Mouse (Mus musculus) erythroblast, embryonic 14.5 days (primary cell): ENCODE results near the gene Magi2. TPM values are rescaled to one million over a fixed set of nuclear protein-coding genes. Genes with fewer than 3 reads are reported as not detected.

Source experiments
- H3K27me3 ChIP-seq: 2 replicates; pipeline ENCODE4 v1.6.1; 2012; ENCODE audit warnings: inconsistent platforms; ENCODE audit not compliant: control insufficient read depth
- H3K36me3 ChIP-seq: 2 replicates; pipeline ENCODE4 v1.6.1; 2012; ENCODE audit warnings: mild to moderate bottlenecking, inconsistent platforms; ENCODE audit not compliant: control insufficient read depth
- H3K4me1 ChIP-seq: 2 replicates; pipeline ENCODE4 v1.6.1; 2012; ENCODE audit warnings: inconsistent platforms; ENCODE audit not compliant: control insufficient read depth
- H3K4me3 ChIP-seq: replicated peaks from 2 replicates; pipeline ENCODE3; 2012; ENCODE audit warnings: moderate library complexity, mild to moderate bottlenecking, inconsistent platforms
- H3K9me3 ChIP-seq: 2 replicates; pipeline ENCODE4 v1.6.1; 2012; ENCODE audit warnings: low read length, inconsistent platforms, mixed read lengths; ENCODE audit not compliant: control insufficient read depth
- GATA1 ChIP-seq: IDR thresholded peaks from 2 replicates; pipeline ENCODE4 v1.6.1; 2012; ENCODE audit warnings: low read length, inconsistent platforms, mixed read lengths
- TAL1 ChIP-seq: IDR thresholded peaks from 3 replicates; pipeline ENCODE4 v1.6.1; 2012; ENCODE audit warnings: low read length, inconsistent platforms, mixed read lengths
- polyA plus RNA-seq: library from polyadenylated mRNA; stranded (reverse); fragments of >175 nt; gene quantifications from 2 replicates; pipeline ENCODE4 v1.2.3, GENCODE M21; 2012

Gene Magi2
- polyA plus RNA-seq, 1 experiment = not detected

DNA sequence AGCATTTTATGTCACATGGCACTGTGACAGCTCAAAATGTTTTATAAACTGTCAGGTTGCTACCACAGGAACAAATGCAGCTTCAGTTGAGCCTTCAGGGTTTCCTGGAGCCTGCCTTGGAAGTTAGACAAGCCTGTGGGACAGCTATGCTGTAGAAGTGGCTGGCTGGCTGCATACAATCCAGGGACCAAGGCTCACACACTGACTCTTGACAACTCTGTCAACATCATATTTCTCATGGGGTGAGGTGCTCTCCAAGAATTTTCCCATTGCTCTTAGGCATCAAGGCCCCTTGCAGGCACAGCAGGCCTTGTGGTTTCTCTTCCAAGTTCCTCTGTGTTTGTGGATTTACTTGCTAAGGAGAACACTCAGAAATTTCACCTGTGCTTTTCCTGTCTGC lies 1107.7 kb downstream of the Magi2 start:
- no peaks in the 10 kb centered on the region for H3K4me1 ChIP-seq
- TF ChIP-seq TAL1 (no peak), GATA1 (no peak)

DNA sequence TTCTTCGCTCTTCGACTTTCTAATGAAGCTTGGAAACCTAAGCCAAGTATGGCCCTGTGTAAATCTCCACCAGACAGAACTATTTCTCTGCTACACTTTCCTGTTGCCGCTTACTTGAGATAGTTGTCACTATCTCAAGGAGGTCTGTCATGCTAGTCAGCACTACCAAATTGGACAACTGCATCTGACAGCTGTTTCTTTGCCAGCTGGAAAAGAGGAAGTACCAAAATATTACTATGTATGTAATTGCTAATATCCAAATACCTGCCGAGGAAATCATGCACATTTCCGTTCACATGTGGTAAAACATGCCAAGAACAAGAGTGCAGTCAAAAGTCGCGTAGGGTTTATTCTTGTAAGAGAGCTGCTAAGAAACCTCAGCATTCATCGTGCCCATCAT lies 1126.1 kb downstream of the Magi2 start:
- H3K36me3 ChIP-seq = no peaks in the 10 kb centered on the region
- no peaks in the 10 kb centered on the region for H3K4me1 ChIP-seq
- H3K9me3 ChIP-seq = no peaks in the 10 kb centered on the region
- TF ChIP-seq TAL1 (no peak), GATA1 (no peak)
- H3K4me3 ChIP-seq = no peak overlapping the region
- no peaks in the 10 kb centered on the region for H3K27me3 ChIP-seq

More for the DNA sequence above, 1107.7 kb downstream of the Magi2 start:
- Histone ChIP-seq H3K9me3 (no peaks in the 10 kb centered on the region), H3K27me3 (no peaks in the 10 kb centered on the region), H3K36me3 (no peaks in the 10 kb centered on the region), H3K4me3 (no peak overlapping the region)

DNA sequence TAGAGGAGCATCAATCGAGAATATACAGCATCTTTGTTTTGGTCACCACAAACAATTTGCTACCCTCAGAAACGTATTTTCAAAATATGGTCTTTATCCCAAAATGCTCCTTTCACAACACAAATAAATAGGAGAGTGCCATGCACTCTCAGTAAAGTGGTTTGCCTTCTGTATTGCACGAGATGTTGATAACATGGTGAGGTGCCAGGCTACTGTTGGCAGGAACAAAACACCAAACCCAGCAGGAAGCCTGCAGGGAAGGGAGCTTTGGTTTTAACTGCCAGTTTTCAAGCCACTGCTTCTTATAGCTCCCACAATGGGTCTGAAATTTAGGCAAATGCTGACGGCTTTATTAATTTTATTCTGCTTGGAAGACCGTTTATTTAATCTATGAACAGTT lies 1131.6 kb downstream of the Magi2 start:
- no peaks in the 10 kb centered on the region for H3K27me3 ChIP-seq
- H3K4me3 ChIP-seq = no peak overlapping the region
- no peaks in the 10 kb centered on the region for H3K4me1 ChIP-seq
- TF ChIP-seq TAL1 (no peak), GATA1 (no peak)
- H3K9me3 ChIP-seq = no peaks in the 10 kb centered on the region
- no peaks in the 10 kb centered on the region for H3K36me3 ChIP-seq

DNA sequence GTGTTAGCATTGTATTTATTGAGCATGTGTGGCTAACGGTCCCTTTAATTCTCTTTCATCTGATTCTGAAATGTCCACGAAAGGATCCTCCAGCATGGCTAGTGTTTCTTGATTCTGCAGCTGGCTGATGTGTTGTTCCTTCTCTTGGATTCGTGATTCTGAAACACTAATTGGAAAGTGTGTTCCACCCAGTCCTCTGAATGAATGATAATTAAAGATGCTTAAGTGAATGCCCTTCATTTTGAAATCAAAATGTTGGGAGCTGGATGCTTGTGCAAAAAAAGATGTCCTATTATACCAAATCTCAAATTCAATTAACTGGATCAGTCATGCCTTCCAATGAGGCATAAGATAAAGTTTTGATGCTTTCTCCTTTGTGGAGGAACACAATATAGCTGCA lies 1132.2 kb downstream of the Magi2 start:
- no peaks in the 10 kb centered on the region for H3K9me3 ChIP-seq
- H3K4me1 ChIP-seq = no peaks in the 10 kb centered on the region
- no peaks in the 10 kb centered on the region for H3K36me3 ChIP-seq
- no peaks in the 10 kb centered on the region for H3K27me3 ChIP-seq
- TF ChIP-seq GATA1 = no peak
- no peak for TF ChIP-seq TAL1
- H3K4me3 ChIP-seq = no peak overlapping the region

DNA sequence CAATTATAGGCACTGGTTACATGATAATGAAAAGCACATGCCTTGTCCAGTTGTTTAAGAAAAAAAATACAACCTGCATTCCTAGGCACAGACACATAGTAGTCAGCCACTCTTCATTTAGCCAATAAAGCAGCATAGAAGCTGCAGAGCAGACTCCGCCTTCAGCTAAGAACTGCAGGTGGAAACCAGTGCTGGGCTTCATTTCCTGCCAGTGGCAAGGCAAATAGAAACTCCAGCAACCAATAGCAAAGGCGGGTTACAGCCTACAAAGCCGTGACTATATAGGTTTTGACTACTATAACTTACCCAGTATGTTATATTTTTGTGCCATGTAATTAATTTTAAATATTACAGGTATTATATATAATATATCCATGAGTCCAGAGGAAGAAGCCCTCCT lies 1135.3 kb downstream of the Magi2 start:
- no peak overlapping the region for H3K4me3 ChIP-seq
- H3K36me3 ChIP-seq = no peaks in the 10 kb centered on the region
- H3K27me3 ChIP-seq = no peaks in the 10 kb centered on the region
- H3K9me3 ChIP-seq = no peaks in the 10 kb centered on the region
- no peaks in the 10 kb centered on the region for H3K4me1 ChIP-seq
- TF ChIP-seq TAL1 (no peak), GATA1 (no peak)

DNA sequence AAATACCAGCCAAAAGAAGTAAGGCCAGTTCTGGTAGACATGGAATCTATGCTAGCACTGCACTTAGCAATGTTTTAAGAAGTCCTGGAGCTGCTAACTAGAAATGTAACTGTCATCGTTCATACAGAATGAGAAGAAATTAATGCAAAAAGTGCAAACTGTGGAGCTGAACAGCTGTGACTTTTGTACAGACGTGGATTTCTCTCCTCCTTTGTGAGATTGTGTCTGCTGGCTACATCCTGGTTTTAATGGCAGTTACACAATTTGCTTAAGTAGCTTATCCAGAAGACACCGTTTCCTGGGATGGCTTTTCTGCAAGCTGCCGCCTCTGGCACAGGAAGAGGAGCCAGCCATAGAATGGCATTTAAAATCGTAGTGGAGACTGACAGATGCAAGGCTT lies 1136.4 kb downstream of the Magi2 start:
- no peaks in the 10 kb centered on the region for H3K27me3 ChIP-seq
- no peaks in the 10 kb centered on the region for H3K9me3 ChIP-seq
- H3K36me3 ChIP-seq = no peaks in the 10 kb centered on the region
- no peak for TF ChIP-seq GATA1
- no peaks in the 10 kb centered on the region for H3K4me1 ChIP-seq
- H3K4me3 ChIP-seq = no peak overlapping the region

DNA sequence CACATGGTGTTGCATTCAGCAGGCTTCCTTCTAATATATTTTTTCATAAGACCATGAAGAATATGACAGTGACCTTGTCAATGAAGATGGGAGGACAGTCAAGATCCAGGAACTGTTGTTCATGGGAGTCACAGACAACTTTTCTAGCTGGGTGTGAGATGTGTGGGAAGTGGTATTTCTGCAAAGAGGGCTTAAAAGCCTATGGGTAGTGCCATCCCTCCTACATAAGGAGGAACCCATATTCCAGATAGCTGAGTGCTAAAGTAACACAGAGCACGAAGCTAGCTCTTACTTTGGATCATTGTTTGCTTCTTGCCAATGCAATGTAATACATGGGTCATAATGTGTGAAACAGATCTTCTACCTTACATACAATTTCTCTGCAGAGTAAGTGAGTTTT lies 1146.8 kb downstream of the Magi2 start:
- TF ChIP-seq TAL1 = no peak
- no peak for TF ChIP-seq GATA1
- Histone ChIP-seq H3K4me1 (no peaks in the 10 kb centered on the region), H3K4me3 (no peak overlapping the region), H3K27me3 (no peaks in the 10 kb centered on the region), H3K36me3 (no peaks in the 10 kb centered on the region), H3K9me3 (no peaks in the 10 kb centered on the region)

DNA sequence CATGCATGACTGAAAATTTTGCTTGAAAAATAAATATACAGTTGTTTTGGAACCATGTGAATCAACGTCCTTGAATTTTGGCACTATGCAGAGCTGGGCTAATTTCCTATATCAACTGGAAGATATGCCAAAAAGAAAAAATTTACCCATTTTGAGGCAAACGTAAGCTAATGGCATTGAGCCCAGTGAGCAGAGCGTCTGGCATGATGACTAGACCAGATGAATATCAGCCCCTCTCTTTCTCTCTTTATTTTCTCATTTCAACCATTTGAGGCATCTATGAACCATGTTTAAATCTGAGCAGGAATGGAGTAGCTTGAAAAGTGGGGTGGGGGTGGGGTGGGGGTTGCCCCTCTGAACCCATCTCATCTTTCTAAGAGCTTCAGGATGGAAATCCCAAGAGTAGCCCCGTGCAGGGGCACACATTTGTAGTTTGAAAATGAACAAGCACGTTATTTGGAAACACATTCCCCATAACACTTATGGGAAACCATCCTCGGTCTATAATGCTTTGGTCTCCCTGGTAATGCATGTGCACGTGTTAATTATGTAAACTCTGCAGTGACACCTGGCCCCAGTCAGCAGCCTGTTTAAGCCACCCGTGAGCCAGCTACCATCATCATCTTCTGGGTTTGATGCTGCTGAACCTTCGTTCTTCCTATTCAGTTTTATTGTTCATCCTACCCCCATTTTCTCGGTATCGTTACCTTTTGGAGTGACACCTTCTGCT lies 1151.4 kb downstream of the Magi2 start:
- Histone ChIP-seq H3K36me3 (no peaks in the 10 kb centered on the region), H3K27me3 (no peaks in the 10 kb centered on the region), H3K4me3 (no peak overlapping the region), H3K4me1 (no peaks in the 10 kb centered on the region), H3K9me3 (no peaks in the 10 kb centered on the region)
- TF ChIP-seq GATA1 = no peak
- TF ChIP-seq TAL1 = no peak

DNA sequence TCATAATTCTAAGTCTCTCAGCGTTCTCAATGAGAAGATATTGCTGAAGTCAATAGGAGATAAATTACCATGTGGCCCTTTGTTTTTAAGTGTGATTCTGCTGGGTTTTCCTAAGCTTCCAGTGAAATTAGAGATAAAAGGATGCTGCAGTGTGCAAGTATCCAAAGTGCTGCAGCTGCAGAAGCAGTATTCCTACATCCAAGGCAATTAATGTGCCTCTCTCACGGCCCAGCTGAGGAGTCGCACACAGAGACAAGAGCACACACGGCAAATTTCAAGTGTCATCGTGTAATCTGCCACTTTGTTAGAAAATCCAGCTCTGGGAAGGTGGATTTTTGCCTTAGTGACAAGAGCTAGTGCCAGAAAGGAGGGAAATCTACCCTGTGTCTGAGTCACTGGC lies 1177.7 kb downstream of the Magi2 start:
- Histone ChIP-seq H3K4me1 (no peaks in the 10 kb centered on the region), H3K27me3 (no peaks in the 10 kb centered on the region), H3K4me3 (no peak overlapping the region), H3K36me3 (no peaks in the 10 kb centered on the region), H3K9me3 (no peaks in the 10 kb centered on the region)
- no peak for TF ChIP-seq TAL1
- TF ChIP-seq GATA1 = no peak

DNA sequence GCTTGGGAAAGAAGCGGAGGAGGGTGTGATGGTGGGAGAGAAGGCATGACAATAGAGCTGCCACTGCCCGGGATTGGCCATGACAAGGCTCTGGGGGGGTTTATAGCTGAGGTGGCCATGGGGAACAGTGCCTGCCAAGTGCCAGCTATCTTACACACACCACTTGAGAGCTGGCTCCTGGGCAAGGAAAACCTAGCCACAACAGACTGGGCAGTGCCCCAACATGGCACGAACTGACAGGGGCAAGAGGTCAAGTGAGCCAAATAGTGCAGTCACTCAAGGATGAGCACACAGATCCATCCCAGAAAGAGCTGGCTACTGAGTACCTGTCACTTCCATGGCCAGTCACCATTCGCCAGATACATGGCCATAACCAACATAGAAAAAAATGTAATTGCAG lies 1179.8 kb downstream of the Magi2 start:
- no peaks in the 10 kb centered on the region for H3K27me3 ChIP-seq
- no peaks in the 10 kb centered on the region for H3K9me3 ChIP-seq
- H3K4me3 ChIP-seq = no peak overlapping the region
- no peaks in the 10 kb centered on the region for H3K36me3 ChIP-seq
- TF ChIP-seq TAL1 = no peak
- no peak for TF ChIP-seq GATA1
- no peaks in the 10 kb centered on the region for H3K4me1 ChIP-seq

DNA sequence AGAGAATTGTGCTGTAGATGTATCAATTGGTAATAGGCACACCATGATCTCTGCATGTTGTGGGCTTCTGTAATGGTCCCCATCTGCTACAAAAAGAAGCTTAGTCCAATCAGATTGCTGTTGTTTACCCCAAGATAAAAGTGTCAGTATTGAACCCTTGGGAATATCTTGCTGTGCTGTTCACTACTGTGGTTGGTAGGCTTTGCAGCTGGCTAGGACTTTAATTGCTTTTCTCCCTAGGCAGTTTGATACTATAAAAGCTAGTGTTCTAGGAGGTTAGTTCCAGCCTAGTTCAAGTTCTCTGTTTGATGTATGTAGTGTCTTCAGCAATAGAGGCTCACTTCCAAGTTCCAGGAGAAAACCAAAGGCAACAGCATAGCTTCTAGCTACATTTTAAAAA lies 1188.5 kb downstream of the Magi2 start:
- TF ChIP-seq GATA1 = no peak
- TF ChIP-seq TAL1 = no peak
- H3K9me3 ChIP-seq = no peaks in the 10 kb centered on the region
- no peak overlapping the region for H3K4me3 ChIP-seq
- no peaks in the 10 kb centered on the region for H3K27me3 ChIP-seq
- H3K4me1 ChIP-seq = no peaks in the 10 kb centered on the region
- H3K36me3 ChIP-seq = no peaks in the 10 kb centered on the region
